Mouse (Mus musculus): Measurements from ENCODE around the gene Prdx4. TPM values are rescaled to one million over a fixed set of nuclear protein-coding genes. Genes with fewer than 3 reads are reported as not detected.
"Not testable (repeated sequence)": the region's sequence is repeated elsewhere in the genome, so short reads cannot be mapped to it uniquely, and the experiment has no call there.

Prdx4 gene
- 134 and 138 TPM in 2 replicates for polyA plus RNA-seq (2015; fragmentation: Nextera tagmentation; extraction: Ambion mirVana)

- no peak within 1 kb of the TSS for H3K27ac ChIP-seq
- H3K36me3 ChIP-seq = no peaks in the 10 kb centered on the region
- H3K9ac ChIP-seq = no peak within 1 kb of the TSS
- no peak within 1 kb of the TSS for H3K4me2 ChIP-seq
- no peak within 1 kb of the TSS for H3K4me3 ChIP-seq
- no peak for ATAC-seq (ENCODE audit: low FRiP score)
- no peaks in the 10 kb centered on the region for H3K9me3 ChIP-seq
- no peaks in the 10 kb centered on the region for H3K27me3 ChIP-seq
- no peaks in the 10 kb centered on the region for H3K4me1 ChIP-seq (replicated peaks)
Observed at GRCm38 (mm10) chrX:155340654-155341053, at the start of gene Prdx4. TSS of gene Prdx4 (minus strand) at chrX:155340754.

GRCm38 (mm10) chrX:155376538-155376937, 36.0 kb upstream of the Prdx4 start:
- no peaks in the 10 kb centered on the region for H3K9me3 ChIP-seq
- no peak overlapping the region for H3K4me2 ChIP-seq
- no peak for ATAC-seq (ENCODE audit: low FRiP score)
- H3K36me3 ChIP-seq = no peaks in the 10 kb centered on the region
- no peaks in the 10 kb centered on the region for H3K27me3 ChIP-seq
- no peak overlapping the region for H3K9ac ChIP-seq
- H3K27ac ChIP-seq = no peak overlapping the region
- WGBS = 24% methylated on average over 2 of the region's 2 CpGs
- no peak overlapping the region for H3K4me3 ChIP-seq
- no peaks in the 10 kb centered on the region for H3K4me1 ChIP-seq (replicated peaks)

GRCm38 (mm10) chrX:155375458-155375857, 34.9 kb upstream of the Prdx4 start:
- 49% methylated on average over 1 of the region's 1 CpGs for WGBS
- H3K27ac ChIP-seq = no peak overlapping the region
- H3K9me3 ChIP-seq = no peaks in the 10 kb centered on the region
- no peaks in the 10 kb centered on the region for H3K36me3 ChIP-seq
- no peak overlapping the region for H3K9ac ChIP-seq
- no peak overlapping the region for H3K4me2 ChIP-seq
- ATAC-seq (ENCODE audit: low FRiP score) = no peak
- no peaks in the 10 kb centered on the region for H3K4me1 ChIP-seq (replicated peaks)
- no peak overlapping the region for H3K4me3 ChIP-seq
- no peaks in the 10 kb centered on the region for H3K27me3 ChIP-seq

GRCm38 (mm10) chrX:155370110-155370509, 29.6 kb upstream of the Prdx4 start:
- H3K36me3 ChIP-seq; H3K27ac ChIP-seq; H3K4me2 ChIP-seq; H3K4me1 ChIP-seq (replicated peaks); H3K4me3 ChIP-seq; ATAC-seq (ENCODE audit: low FRiP score); H3K9ac ChIP-seq; H3K27me3 ChIP-seq; H3K9me3 ChIP-seq: not testable (repeated sequence)
- 69% methylated on average over 3 of the region's 3 CpGs for WGBS

- no peak overlapping the region for H3K4me2 ChIP-seq
- 52% methylated on average over 2 of the region's 2 CpGs for WGBS
- no peak for ATAC-seq (ENCODE audit: low FRiP score)
- no peaks in the 10 kb centered on the region for H3K27me3 ChIP-seq
- H3K27ac ChIP-seq = no peak overlapping the region
- H3K4me1 ChIP-seq (replicated peaks) = no peaks in the 10 kb centered on the region
- no peak overlapping the region for H3K4me3 ChIP-seq
- no peak overlapping the region for H3K9ac ChIP-seq
- H3K36me3 ChIP-seq = no peaks in the 10 kb centered on the region
- no peaks in the 10 kb centered on the region for H3K9me3 ChIP-seq
Observed at GRCm38 (mm10) chrX:155365095-155365494, 24.5 kb upstream of the Prdx4 start.

GRCm38 (mm10) chrX:155346249-155346648, 5.7 kb upstream of the Prdx4 start:
- Histone ChIP-seq H3K4me2 (no peak overlapping the region), H3K9ac (no peak overlapping the region), H3K4me3 (no peak overlapping the region), H3K9me3 (no peaks in the 10 kb centered on the region), H3K4me1 (replicated peaks) (no peaks in the 10 kb centered on the region), H3K27ac (no peak overlapping the region), H3K27me3 (no peaks in the 10 kb centered on the region), H3K36me3 (no peaks in the 10 kb centered on the region)
- WGBS = 91% methylated on average over 2 of the region's 2 CpGs
- ATAC-seq (ENCODE audit: low FRiP score) = no peak

GRCm38 (mm10) chrX:155337905-155338721, 2.4 kb downstream of the Prdx4 start:
- no peaks in the 10 kb centered on the region for H3K36me3 ChIP-seq
- ATAC-seq (ENCODE audit: low FRiP score) = peak; percentile 98
- 9% methylated on average over 49 of the region's 49 CpGs for WGBS
- peak overlapping the region; percentile 40; the same call in 1 of the 2 replicates for H3K27ac ChIP-seq
- H3K4me2 ChIP-seq = peak overlapping the region; percentile 58
- no peaks in the 10 kb centered on the region for H3K9me3 ChIP-seq
- no peaks in the 10 kb centered on the region for H3K4me1 ChIP-seq (replicated peaks)
- H3K9ac ChIP-seq = peak overlapping the region; percentile 75
- no peaks in the 10 kb centered on the region for H3K27me3 ChIP-seq
- H3K4me3 ChIP-seq = peak overlapping the region; percentile 55

- Histone ChIP-seq H3K4me3 (peak overlapping the region; percentile 55), H3K4me2 (peak overlapping the region; percentile 58), H3K36me3 (no peaks in the 10 kb centered on the region), H3K9ac (peak overlapping the region; percentile 75), H3K9me3 (no peaks in the 10 kb centered on the region), H3K4me1 (replicated peaks) (no peaks in the 10 kb centered on the region), H3K27ac (no peak overlapping the region), H3K27me3 (no peaks in the 10 kb centered on the region)
- WGBS = 15% methylated on average over 7 of the region's 7 CpGs
- no peak for ATAC-seq (ENCODE audit: low FRiP score)
Observed at GRCm38 (mm10) chrX:155337567-155337904, 3.0 kb downstream of the Prdx4 start.

- WGBS = 53% methylated on average over 4 of the region's 4 CpGs
- H3K27me3 ChIP-seq = no peaks in the 10 kb centered on the region
Observed at GRCm38 (mm10) chrX:155318005-155318404, 22.5 kb downstream of the Prdx4 start.

GRCm38 (mm10) chrX:155306390-155306789, 34.2 kb downstream of the Prdx4 start:
- no peaks in the 10 kb centered on the region for H3K9me3 ChIP-seq
- WGBS = 100% methylated on average over 2 of the region's 2 CpGs
- H3K9ac ChIP-seq = no peak overlapping the region
- H3K27ac ChIP-seq = no peak overlapping the region
- H3K4me3 ChIP-seq = no peak overlapping the region
- ATAC-seq (ENCODE audit: low FRiP score) = no peak
- H3K27me3 ChIP-seq = no peaks in the 10 kb centered on the region
- H3K4me2 ChIP-seq = no peak overlapping the region
- no peaks in the 10 kb centered on the region for H3K4me1 ChIP-seq (replicated peaks)
- H3K36me3 ChIP-seq = no peaks in the 10 kb centered on the region

More at GRCm38 (mm10) chrX:155318005-155318404, 22.5 kb downstream of the Prdx4 start:
- Histone ChIP-seq H3K4me3 (no peak overlapping the region), H3K9me3 (no peaks in the 10 kb centered on the region), H3K27ac (no peak overlapping the region), H3K4me1 (replicated peaks) (no peaks in the 10 kb centered on the region), H3K36me3 (no peaks in the 10 kb centered on the region), H3K4me2 (no peak overlapping the region), H3K9ac (no peak overlapping the region)
- no peak for ATAC-seq (ENCODE audit: low FRiP score)

GRCm38 (mm10) chrX:155280427-155281044, 60.0 kb downstream of the Prdx4 start:
- no peaks in the 10 kb centered on the region; the same call in 1 of the 2 replicates for H3K36me3 ChIP-seq
- no peak for ATAC-seq (ENCODE audit: low FRiP score)

GRCm38 (mm10) chrX:155278483-155278882, 62.1 kb downstream of the Prdx4 start:
- no peak overlapping the region for H3K4me2 ChIP-seq
- H3K4me3 ChIP-seq = no peak overlapping the region
- no peak overlapping the region for H3K9ac ChIP-seq
- H3K36me3 ChIP-seq = peaks cover 12% of the 10 kb centered on the region
- WGBS = 80% methylated on average over 4 of the region's 4 CpGs
- no peak for ATAC-seq (ENCODE audit: low FRiP score)
- no peaks in the 10 kb centered on the region for H3K27me3 ChIP-seq
- no peak overlapping the region for H3K27ac ChIP-seq
- H3K4me1 ChIP-seq (replicated peaks) = no peaks in the 10 kb centered on the region
- no peaks in the 10 kb centered on the region for H3K9me3 ChIP-seq

More at GRCm38 (mm10) chrX:155280427-155281044, 60.0 kb downstream of the Prdx4 start:
- Histone ChIP-seq H3K4me3 (no peak overlapping the region), H3K27ac (no peak overlapping the region), H3K4me2 (no peak overlapping the region), H3K9ac (no peak overlapping the region), H3K27me3 (no peaks in the 10 kb centered on the region), H3K4me1 (replicated peaks) (no peaks in the 10 kb centered on the region), H3K9me3 (no peaks in the 10 kb centered on the region)
- 67% methylated on average over 1 of the region's 1 CpGs for WGBS
